Mouse (Mus musculus): Measurements from ENCODE around the gene Atf3.

DNA sequence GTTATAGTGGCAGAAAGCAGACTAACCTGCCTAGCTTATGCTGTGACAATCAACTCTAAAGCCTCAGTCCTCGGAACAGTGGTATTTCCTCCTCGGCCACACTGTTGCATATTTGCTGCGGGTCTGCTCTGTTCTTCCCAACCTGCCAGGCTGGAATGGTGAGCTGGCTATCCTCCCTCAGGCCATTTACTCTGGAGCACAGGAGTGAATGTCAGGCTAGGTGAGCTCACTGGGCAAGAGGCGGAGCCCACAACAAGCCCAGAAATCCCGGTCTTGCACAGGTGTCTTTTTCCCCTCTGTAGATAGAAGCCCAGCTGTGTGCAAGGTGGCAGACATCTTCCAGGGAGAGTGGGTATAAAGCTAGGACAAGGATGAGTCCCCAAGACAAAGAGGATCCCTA, 13.0 kb downstream of the Atf3 start:
- no peak for TF ChIP-seq CTCF (IDR thresholded peaks at IDR 0.05; ENCODE audit: extremely low read depth, insufficient read depth, insufficient read length, insufficient replicate concordance)
- TF ChIP-seq POLR2A (IDR thresholded peaks at IDR 0.05; ENCODE audit: low read depth, low read length): no peak
